Mouse (Mus musculus): ENCODE measurements around the gene Fam92a.
"Not testable (repeated sequence)": the region's sequence is repeated elsewhere in the genome, so short reads cannot be mapped to it uniquely, and the experiment has no call there.

Fam92a gene

GRCm38 (mm10) chr4:12171318-12172091 is at the start of gene Fam92a:
Gene Fam92a, minus strand, starts transcription at chr4:12172015.
- peak; percentile 22 to 28 for DNase-seq

- no peak for DNase-seq
Measured at GRCm38 (mm10) chr4:12178992-12179391, 7.2 kb upstream of the Fam92a start.

GRCm38 (mm10) chr4:12170986-12171317 is 863 bp downstream of the Fam92a start:
- no peak for DNase-seq

GRCm38 (mm10) chr4:12147660-12148059 is 24.2 kb downstream of the Fam92a start:
- no peak for DNase-seq

GRCm38 (mm10) chr4:12141516-12141915 is 30.3 kb downstream of the Fam92a start:
- not testable (repeated sequence) for DNase-seq

GRCm38 (mm10) chr4:12140592-12141062 is 31.2 kb downstream of the Fam92a start:
- not testable (repeated sequence) for DNase-seq

GRCm38 (mm10) chr4:12140141-12140567 is 31.7 kb downstream of the Fam92a start, which contains the start of gene Rbm12b1:
Gene Rbm12b1, plus strand, starts transcription at chr4:12140264.
- peak; percentile 52 to 67 for DNase-seq

Measured in thymus, adult 18-20 months (tissue).